Mouse (Mus musculus): ENCODE results near the gene Cfl1. TPM values are rescaled to one million over a fixed set of nuclear protein-coding genes. Genes with fewer than 3 reads are reported as not detected.

Cfl1 gene
- polyA plus RNA-seq, 1 experiment from 2014 or later, result 3,114 TPM

DNA sequence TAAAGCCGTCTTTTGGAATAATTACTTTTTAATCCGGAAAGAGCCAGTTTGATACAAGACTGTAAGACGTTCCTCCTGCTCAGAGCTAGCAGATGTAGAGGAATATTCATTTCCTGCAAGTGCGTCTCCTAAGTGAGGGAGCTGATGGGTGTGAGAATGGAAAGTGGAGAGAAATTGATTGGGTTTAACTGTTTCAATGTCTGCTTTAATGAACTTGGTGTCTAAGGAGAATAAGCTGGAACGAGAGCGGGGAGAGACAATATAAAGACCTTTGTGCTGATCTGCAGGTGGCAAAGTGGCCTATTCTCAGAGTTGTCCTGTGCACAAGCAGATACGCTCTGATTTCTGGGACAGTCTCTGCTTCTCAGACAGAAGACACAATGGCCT lies 39.9 kb downstream of the Cfl1 start:
- Histone ChIP-seq H3K4me1 (ENCODE audit: control insufficient read depth, insufficient read depth, low read length) (0 out of 2 replicates have a peak, but pooled peaks cover 3% of the 10 kb centered on the region), H3K4me2 (replicated peaks; ENCODE audit: low read depth, low read length) (no peak overlapping the region), H3K27ac (ENCODE audit: low read depth, low read length) (no peak overlapping the region; the same call in 1 of the 2 replicates), H3K27me3 (ENCODE audit: control insufficient read depth, insufficient read depth, low read length) (no peaks in the 10 kb centered on the region), H3K9me3 (ENCODE audit: control insufficient read depth, low read length) (no peaks in the 10 kb centered on the region), H3K36me3 (ENCODE audit: control insufficient read depth, insufficient read depth, low read length) (no peaks in the 10 kb centered on the region), H3K4me3 (ENCODE audit: low read length) (no peak overlapping the region), H3K9ac (ENCODE audit: low read depth, low read length) (no peak overlapping the region)
- 64% methylated on average over 7 of the region's 7 CpGs for WGBS
- no peak for ATAC-seq (ENCODE audit: low FRiP score, low TSS enrichment)

DNA sequence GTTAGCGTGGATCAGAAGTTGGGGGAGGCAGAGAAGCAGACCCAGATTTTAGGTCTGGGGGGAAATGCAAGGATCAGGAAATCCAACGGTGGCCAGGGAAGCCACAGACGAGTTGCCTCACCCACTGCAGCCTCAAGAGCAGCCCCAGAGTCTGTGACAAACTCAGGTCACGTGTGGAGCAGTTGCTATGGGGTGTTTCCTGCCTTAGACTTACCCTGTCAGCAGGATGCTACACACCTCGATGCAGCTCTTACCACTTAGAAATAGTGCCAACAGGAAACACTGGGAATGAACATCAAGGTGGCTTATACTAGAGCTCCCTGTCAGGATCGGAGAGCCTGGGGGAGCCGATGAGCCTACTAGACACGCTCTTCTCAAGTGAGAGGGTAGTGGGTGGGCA lies 42.3 kb downstream of the Cfl1 start:
- H3K9me3 ChIP-seq (ENCODE audit: control insufficient read depth, low read length), result no peaks in the 10 kb centered on the region
- no peak overlapping the region for H3K4me3 ChIP-seq (ENCODE audit: low read length)
- H3K27me3 ChIP-seq (ENCODE audit: control insufficient read depth, insufficient read depth, low read length), result no peaks in the 10 kb centered on the region
- H3K4me2 ChIP-seq (replicated peaks; ENCODE audit: low read depth, low read length), result no peak overlapping the region
- no peaks in the 10 kb centered on the region for H3K36me3 ChIP-seq (ENCODE audit: control insufficient read depth, insufficient read depth, low read length)
- no peak for ATAC-seq (ENCODE audit: low FRiP score, low TSS enrichment)
- no peak overlapping the region for H3K27ac ChIP-seq (ENCODE audit: low read depth, low read length)
- WGBS, result 72% methylated on average over 8 of the region's 8 CpGs
- no peak overlapping the region for H3K9ac ChIP-seq (ENCODE audit: low read depth, low read length)
- 0 out of 2 replicates have a peak, but pooled peaks cover 3% of the 10 kb centered on the region for H3K4me1 ChIP-seq (ENCODE audit: control insufficient read depth, insufficient read depth, low read length)

DNA sequence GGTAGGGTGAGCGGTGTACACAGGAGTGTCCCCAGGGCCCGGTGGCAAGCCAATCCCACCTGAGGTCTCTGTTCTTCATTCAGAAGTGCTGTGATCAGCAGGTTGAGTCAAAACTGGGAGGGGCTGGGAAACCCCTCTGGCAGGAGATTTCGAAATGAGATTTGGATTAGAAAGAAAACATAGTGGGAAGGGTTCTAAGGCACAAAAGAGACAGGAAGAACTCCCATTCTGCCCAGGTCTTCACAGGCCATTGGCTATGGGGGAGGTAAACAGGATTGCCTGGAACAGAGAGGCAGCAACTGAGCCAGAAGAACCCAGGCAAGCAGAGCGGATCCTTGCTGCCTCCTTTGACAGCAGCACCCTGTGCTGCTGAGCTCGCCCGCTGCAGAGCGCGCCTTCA lies 48.5 kb downstream of the Cfl1 start:
- Histone ChIP-seq H3K27me3 (ENCODE audit: control insufficient read depth, insufficient read depth, low read length) (no peaks in the 10 kb centered on the region), H3K36me3 (ENCODE audit: control insufficient read depth, insufficient read depth, low read length) (no peaks in the 10 kb centered on the region), H3K4me2 (replicated peaks; ENCODE audit: low read depth, low read length) (no peak overlapping the region), H3K9ac (ENCODE audit: low read depth, low read length) (no peak overlapping the region), H3K9me3 (ENCODE audit: control insufficient read depth, low read length) (no peaks in the 10 kb centered on the region), H3K4me1 (ENCODE audit: control insufficient read depth, insufficient read depth, low read length) (peaks cover 15% of the 10 kb centered on the region; the same call in 1 of the 2 replicates), H3K27ac (ENCODE audit: low read depth, low read length) (no peak overlapping the region), H3K4me3 (ENCODE audit: low read length) (no peak overlapping the region)
- ATAC-seq (ENCODE audit: low FRiP score, low TSS enrichment), result no peak
- 53% methylated on average over 8 of the region's 8 CpGs for WGBS

DNA sequence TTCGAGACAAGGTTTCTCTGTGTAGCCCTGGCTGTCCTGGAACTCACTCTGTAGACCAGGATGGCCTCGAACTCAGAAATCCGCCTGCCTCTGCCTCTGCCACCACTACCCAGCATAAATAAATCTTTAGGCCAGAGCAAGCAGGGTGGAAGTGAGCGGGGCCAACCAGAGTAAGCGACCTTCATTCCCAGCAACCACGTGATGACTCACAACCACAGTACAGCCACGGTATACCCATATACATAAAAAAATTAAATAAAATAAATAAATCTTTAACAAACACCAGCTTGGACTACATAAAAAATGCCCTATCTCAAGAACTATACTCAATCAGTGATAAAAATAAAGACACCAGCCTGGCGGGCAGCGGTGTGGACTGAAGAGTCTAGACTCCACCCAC lies 53.1 kb downstream of the Cfl1 start:
- H3K9me3 ChIP-seq (ENCODE audit: control insufficient read depth, low read length), result no peaks in the 10 kb centered on the region
- no peaks in the 10 kb centered on the region for H3K36me3 ChIP-seq (ENCODE audit: control insufficient read depth, insufficient read depth, low read length)
- H3K27ac ChIP-seq (ENCODE audit: low read depth, low read length), result no peak overlapping the region
- no peak overlapping the region for H3K9ac ChIP-seq (ENCODE audit: low read depth, low read length)
- WGBS, result 87% methylated on average over 9 of the region's 9 CpGs
- H3K4me1 ChIP-seq (ENCODE audit: control insufficient read depth, insufficient read depth, low read length), result peaks cover 12% of the 10 kb centered on the region; the same call in 1 of the 2 replicates
- no peak overlapping the region for H3K4me3 ChIP-seq (ENCODE audit: low read length)
- H3K4me2 ChIP-seq (replicated peaks; ENCODE audit: low read depth, low read length), result no peak overlapping the region
- H3K27me3 ChIP-seq (ENCODE audit: control insufficient read depth, insufficient read depth, low read length), result no peaks in the 10 kb centered on the region
- no peak for ATAC-seq (ENCODE audit: low FRiP score, low TSS enrichment)

DNA sequence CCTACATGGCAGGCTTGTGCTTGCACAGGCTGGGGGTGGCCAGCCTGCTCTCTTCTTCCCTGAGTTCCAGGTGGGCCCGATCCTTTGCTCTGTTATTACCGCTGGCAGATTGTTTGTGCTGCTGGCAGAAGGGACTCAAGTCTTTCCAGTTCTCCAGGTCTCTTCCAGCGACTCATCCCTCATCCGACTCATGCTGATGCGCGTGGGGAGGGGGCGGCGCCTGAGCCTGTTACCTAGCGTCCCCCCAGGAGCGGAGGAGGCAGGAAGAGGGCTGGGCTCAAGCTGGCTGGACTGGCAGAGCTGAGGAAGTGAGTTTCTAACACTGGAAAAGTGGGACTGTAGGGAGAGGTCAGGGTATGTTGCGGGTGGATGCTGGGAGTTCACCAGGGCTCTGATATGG lies 53.8 kb downstream of the Cfl1 start:
- ATAC-seq (ENCODE audit: low FRiP score, low TSS enrichment), result no peak
- Histone ChIP-seq H3K27ac (ENCODE audit: low read depth, low read length) (no peak overlapping the region), H3K27me3 (ENCODE audit: control insufficient read depth, insufficient read depth, low read length) (no peaks in the 10 kb centered on the region), H3K9me3 (ENCODE audit: control insufficient read depth, low read length) (no peaks in the 10 kb centered on the region), H3K9ac (ENCODE audit: low read depth, low read length) (no peak overlapping the region), H3K4me2 (replicated peaks; ENCODE audit: low read depth, low read length) (no peak overlapping the region), H3K36me3 (ENCODE audit: control insufficient read depth, insufficient read depth, low read length) (no peaks in the 10 kb centered on the region), H3K4me1 (ENCODE audit: control insufficient read depth, insufficient read depth, low read length) (peaks cover 5% of the 10 kb centered on the region; the same call in 1 of the 2 replicates), H3K4me3 (ENCODE audit: low read length) (no peak overlapping the region)
- WGBS, result 59% methylated on average over 11 of the region's 11 CpGs

Other genes starting within 250 kb of the Cfl1 start
- 17.6 and 30.4 TPM in 2 replicates for gene Pacs1, start 217.3 kb upstream of the Cfl1 start, polyA plus RNA-seq (2014; fragmentation: Nextera tagmentation; extraction: Ambion mirVana)
- gene Sf3b2, start 195.0 kb upstream of the Cfl1 start, polyA plus RNA-seq (2014; fragmentation: Nextera tagmentation; extraction: Ambion mirVana), result 293 and 384 TPM in 2 replicates
- 2.9 and 4.4 TPM in 2 replicates for gene Gal3st3, start 192.1 kb upstream of the Cfl1 start, polyA plus RNA-seq (2014; fragmentation: Nextera tagmentation; extraction: Ambion mirVana)
- gene Catsper1, start 154.7 kb upstream of the Cfl1 start, polyA plus RNA-seq (2014; fragmentation: Nextera tagmentation; extraction: Ambion mirVana), result not detected in 2 replicates
- 1.3 TPM in 1 of 2 replicates, not detected in the other for gene Cst6, start 140.9 kb upstream of the Cfl1 start, polyA plus RNA-seq (2014; fragmentation: Nextera tagmentation; extraction: Ambion mirVana)
- gene Eif1ad, start 123.7 kb upstream of the Cfl1 start, polyA plus RNA-seq (2014; fragmentation: Nextera tagmentation; extraction: Ambion mirVana), result 49.9 and 57.1 TPM in 2 replicates
- gene Banf1, start 123.3 kb upstream of the Cfl1 start, polyA plus RNA-seq (2014; fragmentation: Nextera tagmentation; extraction: Ambion mirVana), result 527 and 609 TPM in 2 replicates
- 74.2 and 80.6 TPM in 2 replicates for gene Sart1, start 101.8 kb upstream of the Cfl1 start, polyA plus RNA-seq (2014; fragmentation: Nextera tagmentation; extraction: Ambion mirVana)
- 0.16 and 0.35 TPM in 2 replicates for gene Tsga10ip, start 87.9 kb upstream of the Cfl1 start, polyA plus RNA-seq (2014; fragmentation: Nextera tagmentation; extraction: Ambion mirVana)
- gene Drap1, start 65.5 kb upstream of the Cfl1 start, polyA plus RNA-seq (2014; fragmentation: Nextera tagmentation; extraction: Ambion mirVana), result 191 and 248 TPM in 2 replicates
- 39.0 and 40.8 TPM in 2 replicates for gene AI837181, start 65.3 kb upstream of the Cfl1 start, polyA plus RNA-seq (2014; fragmentation: Nextera tagmentation; extraction: Ambion mirVana)
- not detected in 2 replicates for gene Fosl1, start 42.9 kb upstream of the Cfl1 start, polyA plus RNA-seq (2014; fragmentation: Nextera tagmentation; extraction: Ambion mirVana)
- gene Ccdc85b, start 32.6 kb upstream of the Cfl1 start, polyA plus RNA-seq (2014; fragmentation: Nextera tagmentation; extraction: Ambion mirVana), result 8.5 and 11.3 TPM in 2 replicates
- gene Fibp, start 29.8 kb upstream of the Cfl1 start, polyA plus RNA-seq (2014; fragmentation: Nextera tagmentation; extraction: Ambion mirVana), result 122 and 125 TPM in 2 replicates
- 0.54 TPM in 2 replicates for gene Ctsw, start 21.9 kb upstream of the Cfl1 start, polyA plus RNA-seq (2014; fragmentation: Nextera tagmentation; extraction: Ambion mirVana)
- 109 and 139 TPM in 2 replicates for gene Efemp2, start 16.5 kb upstream of the Cfl1 start, polyA plus RNA-seq (2014; fragmentation: Nextera tagmentation; extraction: Ambion mirVana)
- 36.2 and 42.2 TPM in 2 replicates for gene Mus81, start 2.1 kb upstream of the Cfl1 start, polyA plus RNA-seq (2014; fragmentation: Nextera tagmentation; extraction: Ambion mirVana)
- 0.19 TPM in 1 of 2 replicates, not detected in the other for gene 1700020D05Rik, start 13.3 kb downstream of the Cfl1 start, polyA plus RNA-seq (2014; fragmentation: Nextera tagmentation; extraction: Ambion mirVana)
- gene Snx32, start 20.1 kb downstream of the Cfl1 start, polyA plus RNA-seq (2014; fragmentation: Nextera tagmentation; extraction: Ambion mirVana), result 5.7 and 6.5 TPM in 2 replicates
- 11.1 and 11.8 TPM in 2 replicates for gene Ovol1, start 70.2 kb downstream of the Cfl1 start, polyA plus RNA-seq (2014; fragmentation: Nextera tagmentation; extraction: Ambion mirVana)
- 7.6 and 9.2 TPM in 2 replicates for gene Ap5b1, start 77.6 kb downstream of the Cfl1 start, polyA plus RNA-seq (2014; fragmentation: Nextera tagmentation; extraction: Ambion mirVana)
- 159 and 182 TPM in 2 replicates for gene Rnaseh2c, start 111.4 kb downstream of the Cfl1 start, polyA plus RNA-seq (2014; fragmentation: Nextera tagmentation; extraction: Ambion mirVana)
- 31.5 and 36.0 TPM in 2 replicates for gene Kat5, start 119.8 kb downstream of the Cfl1 start, polyA plus RNA-seq (2014; fragmentation: Nextera tagmentation; extraction: Ambion mirVana)
- 42.4 and 49.8 TPM in 2 replicates for gene Rela, start 147.0 kb downstream of the Cfl1 start, polyA plus RNA-seq (2014; fragmentation: Nextera tagmentation; extraction: Ambion mirVana)
- gene Sipa1, start 173.3 kb downstream of the Cfl1 start, polyA plus RNA-seq (2014; fragmentation: Nextera tagmentation; extraction: Ambion mirVana), result 17.4 and 26.8 TPM in 2 replicates
- 26.8 and 33.6 TPM in 2 replicates for gene Map3k11, start 198.3 kb downstream of the Cfl1 start, polyA plus RNA-seq (2014; fragmentation: Nextera tagmentation; extraction: Ambion mirVana)
- gene Pcnx3, start 198.5 kb downstream of the Cfl1 start, polyA plus RNA-seq (2014; fragmentation: Nextera tagmentation; extraction: Ambion mirVana), result 31.2 and 35.4 TPM in 2 replicates
- gene Kcnk7, start 213.9 kb downstream of the Cfl1 start, polyA plus RNA-seq (2014; fragmentation: Nextera tagmentation; extraction: Ambion mirVana), result 0.39 and 0.42 TPM in 2 replicates
- gene Ehbp1l1, start 235.9 kb downstream of the Cfl1 start, polyA plus RNA-seq (2014; fragmentation: Nextera tagmentation; extraction: Ambion mirVana), result 8.8 and 11.5 TPM in 2 replicates
- 92.8 and 114 TPM in 2 replicates for gene Fam89b, start 239.2 kb downstream of the Cfl1 start, polyA plus RNA-seq (2014; fragmentation: Nextera tagmentation; extraction: Ambion mirVana)